25 mouse cellular contexts compared by ENCODE assay signal in the genomic region with DNA sequence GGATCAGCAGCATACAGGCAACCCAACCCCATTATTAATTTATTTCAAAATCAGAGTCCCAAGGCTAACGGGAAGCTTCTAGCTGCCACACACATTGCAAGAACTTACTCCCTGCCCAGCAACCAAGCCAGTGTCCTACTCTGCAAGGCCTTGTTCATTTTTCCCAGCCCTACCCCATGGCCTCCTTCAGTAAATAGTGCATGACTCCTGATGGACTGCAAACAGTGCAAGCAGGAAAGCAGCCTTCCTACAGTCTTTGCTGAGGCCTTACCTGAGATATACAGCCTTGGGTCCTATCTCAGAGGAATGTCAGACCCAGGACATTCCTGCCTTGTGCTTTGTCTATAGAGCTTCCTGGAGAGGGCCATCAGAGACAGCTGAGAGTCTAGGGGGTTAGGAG. TPM values are rescaled to one million over a fixed set of nuclear protein-coding genes. Genes with fewer than 3 reads are reported as not detected.
"Had no signal": no experiment of that assay in that cellular context is flagged by ENCODE, and none has a peak within 500 bp of the region (broad histone marks: within the 10 kb centered on the region; RNA-seq: fewer than 3 reads in every experiment).

No protein-coding gene starts in this region.

- DNase-seq: liver, embryonic 13.5 days; liver, postnatal 0 days; lung, adult 2 months; lung, postnatal 14 days; lung, postnatal 36 days; retina, postnatal 1 day; right cerebral cortex, adult 18-20 months; right cerebral cortex, postnatal 14 days; thymus, adult 2 months; thymus, postnatal 25 days; thymus, postnatal 4 days had no signal

- ATAC-seq: liver, postnatal 0 days; lung, postnatal 0 days; midbrain, embryonic 13.5 days; midbrain, embryonic 16.5 days had no signal

- H3K9me3 ChIP-seq: liver, embryonic 13.5 days; liver, embryonic 15.5 days; lung, embryonic 15.5 days; midbrain, embryonic 13.5 days; neural tube, embryonic 13.5 days; neural tube, embryonic 15.5 days had no signal

- H3K4me2 ChIP-seq: liver, embryonic 13.5 days; liver, embryonic 15.5 days; lung, embryonic 15.5 days; midbrain, embryonic 11.5 days; midbrain, embryonic 13.5 days; neural tube, embryonic 13.5 days; neural tube, embryonic 15.5 days had no signal

- H3K9ac ChIP-seq: liver, embryonic 13.5 days; liver, embryonic 15.5 days; liver, postnatal 0 days; lung, embryonic 15.5 days; midbrain, embryonic 13.5 days; neural tube, embryonic 13.5 days; neural tube, embryonic 15.5 days had no signal

- H3K4me1 ChIP-seq: midbrain, embryonic 13.5 days; neural tube, embryonic 13.5 days; neural tube, embryonic 15.5 days had no signal

- H3K4me3 ChIP-seq: liver, embryonic 13.5 days; liver, embryonic 15.5 days; lung, embryonic 15.5 days; megakaryocyte, embryonic 14.5 days; midbrain, embryonic 13.5 days; myocyte; neural tube, embryonic 13.5 days; neural tube, embryonic 15.5 days had no signal

- H3K27ac ChIP-seq: liver, embryonic 13.5 days; liver, embryonic 15.5 days; lung, embryonic 15.5 days; macrophage; midbrain, embryonic 13.5 days; neural tube, embryonic 13.5 days; neural tube, embryonic 15.5 days had no signal

- H3K27me3 ChIP-seq: midbrain, embryonic 13.5 days had no signal

- H3K36me3 ChIP-seq: liver, embryonic 13.5 days; liver, embryonic 15.5 days; lung, embryonic 15.5 days; midbrain, embryonic 13.5 days; neural tube, embryonic 13.5 days; neural tube, embryonic 15.5 days had no signal

RNA-seq across cellular contexts. Expression of a gene that starts 3.6 kb away (rescaled TPM):
- polyA plus RNA-seq: liver, embryonic 13.5 days; midbrain, embryonic 11.5 days; midbrain, embryonic 13.5 days; midbrain, embryonic 16.5 days; neural tube, embryonic 11.5 days; neural tube, embryonic 13.5 days; neural tube, embryonic 15.5 days had no signal

RNA-seq across cellular contexts. Expression of a gene that starts 39.2 kb away (rescaled TPM):
- total RNA-seq: megakaryocyte progenitor cell, adult 5-6 weeks had no signal
- polyA plus RNA-seq: liver, embryonic 13.5 days; liver, embryonic 15.5 days; liver, postnatal 0 days; lung, postnatal 0 days; macrophage; midbrain, embryonic 11.5 days; midbrain, embryonic 13.5 days; midbrain, embryonic 16.5 days; neural tube, embryonic 11.5 days; neural tube, embryonic 13.5 days; neural tube, embryonic 15.5 days; spleen, adult 2 months had no signal
